Mouse (Mus musculus) E14TG2a.4 (cell line): ENCODE measurements around the gene Apoc2.

Source experiments
- CTCF ChIP-seq: conservative IDR thresholded peaks from 2 replicates; pipeline ENCODE4 v1.5.1; 2014; ENCODE audit warnings: low read length
- NANOG ChIP-seq: IDR thresholded peaks from 2 replicates; pipeline ENCODE4 v1.6.1; 2014; ENCODE audit warnings: borderline replicate concordance, low read length, mixed read lengths

DNA sequence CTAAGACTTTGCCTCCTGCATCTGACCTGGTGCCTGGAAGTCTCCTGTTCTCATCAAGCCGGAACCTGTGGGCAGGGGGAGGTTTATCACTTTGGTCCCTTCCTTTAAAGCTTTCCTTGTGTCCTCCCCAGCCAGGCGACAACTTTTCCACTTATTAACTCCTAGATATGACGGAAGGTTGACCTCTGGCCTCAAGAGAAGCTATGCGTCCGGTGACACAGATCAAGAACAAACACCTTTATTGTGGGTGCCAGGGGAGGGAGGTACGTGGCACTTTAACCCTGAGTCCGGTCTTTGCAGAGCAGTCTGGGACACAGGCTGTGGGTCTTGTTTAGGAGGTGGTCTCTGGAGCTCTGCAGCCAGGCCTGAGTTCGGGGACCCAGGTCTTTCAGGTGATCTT, at the start of gene Apoc2:
- TF ChIP-seq CTCF, result no peak
- no peak for TF ChIP-seq NANOG
